In the genomic region with DNA sequence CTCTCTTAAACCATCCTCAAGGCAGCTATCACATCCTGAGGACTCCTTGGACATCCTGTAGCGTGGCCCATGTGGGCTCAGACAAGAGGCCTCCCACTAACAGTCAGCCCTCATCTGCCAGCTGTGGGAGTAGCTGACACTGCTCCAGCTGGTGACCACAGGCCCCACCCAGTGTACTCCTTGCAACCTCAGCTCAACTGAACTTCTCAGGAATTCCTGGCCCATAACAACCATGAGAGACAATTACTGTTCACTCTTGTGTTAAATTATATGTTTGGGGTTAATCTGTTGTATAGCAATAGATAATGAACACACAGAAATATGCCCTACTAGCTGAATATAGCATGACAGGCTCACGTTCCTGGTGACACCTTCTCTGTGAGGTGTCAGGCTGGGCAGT, we compare ENCODE assay signal across 20 mouse cellular contexts.
DNase-seq lines count a peak whose midpoint lies in the region; ATAC-seq and TF ChIP-seq lines count a peak whose summit lies in the region.
"Had no signal": no experiment of that assay in that cellular context is flagged by ENCODE, and none has a peak within 500 bp of the region (broad histone marks: within the 10 kb centered on the region; RNA-seq: fewer than 3 reads in every experiment).

No protein-coding gene starts in this region.

- peak; percentile 49; the same call in 1 of the 2 replicates for ATAC-seq in liver, embryonic 12.5 days
- ATAC-seq in megakaryocyte progenitor cell, adult 5-6 weeks (replicated peaks; ENCODE audit: poor library complexity), result peak; percentile 88
- ATAC-seq in stomach, postnatal 0 days (ENCODE audit: low FRiP score, low TSS enrichment), result no peak
- ATAC-seq: activated CD4-positive, CD25-positive, alpha-beta regulatory T cell, adult 4 months; forebrain, postnatal 0 days; liver, postnatal 0 days had no signal

- H3K27ac ChIP-seq in liver, embryonic 12.5 days, result no peak overlapping the region
- H3K27ac ChIP-seq in stomach, postnatal 0 days (replicated peaks), result no peak overlapping the region
- H3K27ac ChIP-seq: embryonic facial prominence, embryonic 13.5 days; hindbrain, embryonic 15.5 days; left cerebral cortex, adult 2 months; limb, embryonic 12.5 days had no signal

- no peak for TF ChIP-seq EP300 in stomach, postnatal 0 days (optimal IDR thresholded peaks at IDR 0.05)

- WGBS in liver, embryonic 12.5 days (ENCODE audit: insufficient replicate concordance), result 58% methylated on average over 2 of the region's 2 CpGs
- 74% methylated on average over 2 of the region's 2 CpGs for WGBS in stomach, postnatal 0 days

- H3K27me3 ChIP-seq in liver, embryonic 12.5 days (replicated peaks), result no peaks in the 10 kb centered on the region
- H3K27me3 ChIP-seq in stomach, postnatal 0 days (ENCODE audit: control insufficient read depth, insufficient read depth, low read length), result no peaks in the 10 kb centered on the region
- H3K27me3 ChIP-seq: embryonic facial prominence, embryonic 13.5 days; hindbrain, embryonic 15.5 days had no signal

- no peak overlapping the region for H3K4me2 ChIP-seq in liver, embryonic 12.5 days
- no peak overlapping the region for H3K4me2 ChIP-seq in stomach, postnatal 0 days (replicated peaks; ENCODE audit: low read depth)
- H3K4me2 ChIP-seq: embryonic facial prominence, embryonic 13.5 days; hindbrain, embryonic 15.5 days; limb, embryonic 12.5 days; midbrain, embryonic 11.5 days had no signal

- no peak overlapping the region for H3K4me3 ChIP-seq in liver, embryonic 12.5 days
- H3K4me3 ChIP-seq in stomach, postnatal 0 days (ENCODE audit: low read depth, low read length), result no peak overlapping the region
- H3K4me3 ChIP-seq: embryonic facial prominence, embryonic 13.5 days; hindbrain, embryonic 15.5 days; left cerebral cortex, adult 2 months; limb, embryonic 12.5 days had no signal

- no peak for TF ChIP-seq CTCF in stomach, postnatal 0 days (IDR thresholded peaks at IDR 0.05; ENCODE audit: low read depth)

- no peak overlapping the region for H3K9ac ChIP-seq in liver, embryonic 12.5 days
- no peak overlapping the region for H3K9ac ChIP-seq in stomach, postnatal 0 days (ENCODE audit: low read length)
- H3K9ac ChIP-seq: embryonic facial prominence, embryonic 13.5 days; forebrain, postnatal 0 days; hindbrain, embryonic 15.5 days; limb, embryonic 12.5 days; liver, postnatal 0 days had no signal

- no peaks in the 10 kb centered on the region for H3K36me3 ChIP-seq in liver, embryonic 12.5 days
- H3K36me3 ChIP-seq in stomach, postnatal 0 days (ENCODE audit: control insufficient read depth, insufficient read depth, low read length), result no peaks in the 10 kb centered on the region
- H3K36me3 ChIP-seq: embryonic facial prominence, embryonic 13.5 days; hindbrain, embryonic 15.5 days; limb, embryonic 12.5 days had no signal

- no peaks in the 10 kb centered on the region for H3K9me3 ChIP-seq in liver, embryonic 12.5 days (replicated peaks)
- H3K9me3 ChIP-seq in stomach, postnatal 0 days (ENCODE audit: control insufficient read depth, low read length), result no peaks in the 10 kb centered on the region
- H3K9me3 ChIP-seq: embryonic facial prominence, embryonic 13.5 days; hindbrain, embryonic 15.5 days; limb, embryonic 12.5 days had no signal

- DNase-seq in heart, adult 11 months, result peak; percentile 89
- no peak for DNase-seq in heart, adult 8-10 months (ENCODE audit: low spot score)
- DNase-seq in liver (no peak), 416B (ENCODE audit: low read depth) (peak; percentile 89)
- no peak for DNase-seq in stomach, postnatal 0 days (ENCODE audit: low spot score)
- no peak for DNase-seq in layer of hippocampus, adult 8-10 months (ENCODE audit: low spot score in 2 of 2)
- DNase-seq: cerebellum, postnatal 25 days; forebrain, postnatal 0 days; gastrocnemius, postnatal 36 days; liver, postnatal 0 days; right cerebral cortex, postnatal 4 days; thymus, postnatal 25 days had no signal

- peaks cover 7% of the 10 kb centered on the region for H3K4me1 ChIP-seq in liver, embryonic 12.5 days
- no peaks in the 10 kb centered on the region for H3K4me1 ChIP-seq in stomach, postnatal 0 days (replicated peaks; ENCODE audit: control insufficient read depth, insufficient read depth)

Comparison
In these comparisons a context has a peak if more than half of its experiments do, and no peak if none do; other contexts are left out.
1. DNase-seq: peak in heart, adult 11 months (single experiment) and 416B (single experiment); none in heart, adult 8-10 months (single experiment), liver (single experiment), stomach, postnatal 0 days (single experiment) and layer of hippocampus, adult 8-10 months (0 of 2).